Mouse (Mus musculus) frontal cortex, adult 2 months (tissue): ENCODE data around the gene 9130213A22Rik. TPM values are rescaled to one million over a fixed set of nuclear protein-coding genes. Genes with fewer than 3 reads are reported as not detected.

Experiments
- DNase-seq, 2 experiments: peaks; one replicate each; pipeline ENCODE4 v3.0.0; 2022; ENCODE audit warnings: low spot score in 1 of 2; ENCODE audit errors: extremely low spot score in 1 of 2
- polyA plus RNA-seq: library from polyadenylated mRNA; depleted of rRNA; stranded (reverse); fragments of >200 nt; gene quantifications from 2 replicates; pipeline ENCODE4 v1.2.3, GENCODE M21; 2012; rRNA removed

The 9130213A22Rik gene
- polyA plus RNA-seq, 1 experiment, result 1.8 TPM

DNA sequence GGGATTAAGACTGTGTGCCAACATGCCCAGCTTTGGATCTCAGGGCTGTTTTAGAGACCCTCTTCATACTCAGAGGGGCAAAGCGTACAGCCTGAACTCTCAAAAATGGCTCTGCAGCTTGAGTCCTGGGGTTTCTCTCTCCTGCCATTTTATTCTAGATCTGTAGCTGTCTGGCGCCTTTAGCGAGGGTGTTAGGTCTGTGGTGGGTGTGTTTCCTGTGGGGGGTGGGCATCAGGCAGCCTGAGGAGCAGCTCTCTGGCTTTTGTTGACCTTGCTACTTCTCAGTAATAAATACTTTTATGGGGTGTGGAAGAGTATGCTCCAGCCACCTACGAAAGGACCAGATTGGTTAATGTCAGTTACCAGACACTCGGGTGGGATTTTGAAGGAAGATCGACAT lies 44.3 kb downstream of the 9130213A22Rik start:
- DNase-seq, result no peak

DNA sequence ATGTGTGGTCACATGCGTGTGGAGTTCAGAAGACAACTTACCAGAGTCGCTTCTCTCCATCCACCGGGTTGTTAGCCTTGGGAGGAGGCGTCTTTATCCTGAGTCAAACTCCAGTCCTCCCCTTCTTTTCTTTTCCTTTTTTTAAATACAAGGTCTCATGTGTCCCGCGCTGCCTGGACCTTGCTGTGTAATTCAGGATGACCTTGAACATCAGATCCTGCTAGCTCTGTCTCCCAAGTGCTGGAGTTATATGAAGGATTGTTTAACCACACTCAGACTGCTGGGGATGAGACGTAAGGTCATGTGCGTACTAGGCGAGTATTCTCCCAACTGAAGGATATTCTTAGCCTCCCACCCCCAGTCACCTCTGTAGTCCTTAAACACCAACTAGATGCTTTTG lies 45.1 kb downstream of the 9130213A22Rik start:
- DNase-seq, result no peak

DNA sequence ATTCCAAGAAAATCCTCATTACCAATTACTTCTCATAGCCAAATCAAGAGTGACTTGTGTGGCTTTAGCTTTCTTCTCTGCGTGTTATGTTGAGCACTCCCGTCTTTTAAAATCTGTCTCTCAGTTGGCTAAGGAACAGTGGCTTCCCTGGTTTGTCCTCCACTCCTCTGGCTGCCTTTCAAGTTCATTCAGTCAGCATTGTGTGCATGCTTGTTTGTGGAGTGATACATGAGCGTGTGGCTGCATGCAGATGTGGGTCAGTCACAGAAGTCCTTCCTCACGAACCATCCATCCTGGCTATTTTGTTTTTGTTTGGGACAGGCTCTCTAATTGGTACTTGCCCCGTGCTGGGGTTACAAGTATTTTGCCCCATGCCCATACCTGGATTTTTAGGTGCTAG lies 45.8 kb downstream of the 9130213A22Rik start:
- DNase-seq, result peak in 1 of 2 experiments; percentile 15

DNA sequence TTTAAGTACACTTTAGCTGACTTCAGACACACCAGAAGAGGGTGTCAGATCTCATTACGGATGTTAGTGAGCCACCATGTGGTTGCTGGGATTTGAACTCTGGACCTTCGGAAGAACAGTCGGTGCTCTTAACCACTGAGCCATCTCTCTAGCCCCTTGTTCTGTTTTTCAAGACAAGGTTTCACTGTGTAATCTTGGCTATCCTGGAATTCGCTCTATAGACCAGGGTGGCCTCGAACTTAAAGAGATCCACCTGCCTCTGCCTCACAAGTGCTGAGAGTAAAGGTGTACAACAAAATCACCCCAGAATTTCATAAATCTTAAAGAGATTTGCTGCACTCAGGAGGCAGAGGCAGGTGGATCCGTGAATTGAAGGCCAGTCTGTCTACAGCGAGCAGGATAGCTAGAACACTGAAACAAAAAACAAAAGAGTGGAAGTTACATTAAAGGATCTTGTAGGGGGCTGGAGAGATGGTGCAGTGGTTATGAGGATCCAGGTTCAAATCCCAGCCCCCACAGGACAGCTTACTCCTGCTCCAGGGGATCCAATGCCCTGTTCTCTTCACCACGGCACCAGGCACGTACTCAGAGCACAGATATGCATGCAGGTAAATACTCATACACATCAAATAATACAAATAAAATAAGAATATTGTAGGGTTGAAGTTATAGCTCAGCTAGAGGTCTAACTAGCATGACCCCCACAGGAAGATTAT lies 46.5 kb downstream of the 9130213A22Rik start:
- no peak for DNase-seq

DNA sequence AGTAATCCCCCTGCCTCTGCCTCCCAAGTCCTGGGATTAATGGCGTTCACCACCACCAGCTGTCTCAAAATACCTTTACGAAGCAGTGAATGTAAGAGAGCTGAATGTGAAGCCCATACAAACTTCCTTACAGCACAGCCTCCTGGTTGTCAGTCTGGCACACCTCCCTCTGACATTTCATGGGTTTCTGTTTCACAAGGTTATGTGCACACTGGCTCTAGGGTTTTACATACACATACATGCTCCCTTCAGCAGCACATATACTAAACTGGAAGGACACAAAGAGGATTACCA lies 47.7 kb downstream of the 9130213A22Rik start:
- DNase-seq, result no peak

DNA sequence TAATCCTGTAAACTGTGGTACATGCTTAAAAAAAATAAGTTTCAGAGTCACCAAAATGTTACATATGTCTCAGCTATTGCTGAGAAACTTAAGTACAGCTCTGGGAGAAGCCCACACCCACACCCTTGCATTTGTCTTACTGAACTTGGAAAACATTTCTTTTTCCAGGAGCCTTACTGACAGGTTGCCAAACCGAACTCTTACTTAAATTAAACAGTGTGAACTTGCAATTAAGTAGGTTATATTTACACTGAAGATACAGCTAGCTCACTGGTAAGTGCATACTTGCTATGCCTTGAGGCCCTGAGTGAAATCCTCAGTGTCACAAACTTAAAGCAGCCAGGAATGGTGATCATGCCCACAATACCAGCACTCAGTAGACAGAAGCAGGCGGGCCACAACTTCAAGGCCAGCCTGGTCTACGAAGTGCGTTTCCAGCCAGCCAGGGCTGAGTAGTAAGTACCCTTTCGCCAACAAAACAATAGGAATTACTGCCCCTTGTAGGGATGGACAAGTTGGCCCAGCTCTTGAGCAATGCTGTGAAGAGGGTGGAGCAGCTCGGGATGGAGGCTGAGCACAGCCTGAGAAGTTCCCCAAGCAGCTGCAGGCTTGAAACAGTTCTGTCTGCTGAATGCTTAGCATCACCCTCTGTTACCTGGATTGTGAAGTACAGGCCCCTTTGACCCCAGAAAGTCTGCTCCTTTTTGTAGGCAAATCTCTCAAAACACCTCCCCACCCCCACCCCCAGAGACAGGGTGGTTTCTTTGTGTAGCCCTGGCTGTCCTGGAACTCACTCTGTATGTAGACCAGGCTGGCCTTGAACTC lies 48.2 kb downstream of the 9130213A22Rik start:
- peak in 1 of 2 experiments; percentile 58 for DNase-seq

DNA sequence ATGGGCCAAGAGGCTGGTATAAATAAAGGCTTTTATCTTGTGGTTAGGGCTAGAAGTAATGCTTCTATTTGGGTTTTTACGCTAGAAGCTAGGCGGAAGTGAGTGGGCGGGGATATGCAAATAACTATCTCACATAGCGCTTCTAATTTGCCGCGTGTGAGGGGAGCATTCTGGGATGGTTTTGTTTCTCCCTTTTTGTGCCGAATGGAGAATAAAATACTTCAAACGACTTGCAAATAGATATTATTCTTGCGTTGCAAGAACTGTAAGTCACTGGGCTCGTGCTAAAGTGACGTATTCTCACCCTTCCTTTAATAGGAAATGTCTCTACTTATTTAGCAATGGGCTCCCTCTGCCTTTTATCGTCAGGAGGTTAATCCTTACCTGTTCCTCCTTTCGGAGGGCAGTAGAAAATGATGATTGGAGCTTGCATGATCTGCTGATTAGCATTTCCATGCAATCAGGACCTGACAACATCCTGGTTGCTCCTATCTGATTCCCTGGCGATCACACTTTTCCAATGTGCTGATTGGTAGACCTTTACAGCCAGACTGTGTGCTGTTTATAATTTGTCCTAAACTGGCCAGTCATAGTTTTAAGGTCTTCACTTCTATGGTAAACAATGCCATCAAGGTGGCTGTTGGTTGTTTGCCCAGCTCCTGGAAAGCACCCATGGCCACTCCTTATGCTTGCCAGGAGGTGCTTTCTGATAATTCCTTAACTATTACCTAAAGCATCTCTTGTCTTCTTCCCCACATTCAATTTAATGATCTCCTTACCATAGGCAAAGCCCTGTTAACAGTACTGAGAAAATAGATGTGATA lies 49.1 kb downstream of the 9130213A22Rik start:
- peak; percentile 87 to 96 for DNase-seq

DNA sequence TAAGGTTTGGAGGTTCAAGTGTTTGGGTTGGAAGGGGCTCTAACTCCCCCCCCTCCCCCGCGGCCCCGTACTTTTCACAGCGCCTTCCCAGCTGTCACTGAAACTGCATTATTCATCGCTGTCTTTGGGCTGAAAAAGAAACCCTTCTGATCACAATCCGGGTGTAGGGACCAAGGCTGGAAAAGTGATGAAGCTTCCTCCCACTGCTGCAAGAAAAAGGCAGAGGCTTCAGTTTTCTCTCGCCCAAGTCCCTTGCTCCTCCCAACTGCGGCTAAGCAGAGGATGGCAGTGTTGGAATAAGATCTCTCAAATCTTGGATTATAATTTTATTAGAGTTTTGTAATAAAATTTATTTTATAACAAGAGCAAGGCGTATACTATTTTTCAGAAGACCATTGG lies 49.7 kb downstream of the 9130213A22Rik start:
- DNase-seq, result no peak

DNA sequence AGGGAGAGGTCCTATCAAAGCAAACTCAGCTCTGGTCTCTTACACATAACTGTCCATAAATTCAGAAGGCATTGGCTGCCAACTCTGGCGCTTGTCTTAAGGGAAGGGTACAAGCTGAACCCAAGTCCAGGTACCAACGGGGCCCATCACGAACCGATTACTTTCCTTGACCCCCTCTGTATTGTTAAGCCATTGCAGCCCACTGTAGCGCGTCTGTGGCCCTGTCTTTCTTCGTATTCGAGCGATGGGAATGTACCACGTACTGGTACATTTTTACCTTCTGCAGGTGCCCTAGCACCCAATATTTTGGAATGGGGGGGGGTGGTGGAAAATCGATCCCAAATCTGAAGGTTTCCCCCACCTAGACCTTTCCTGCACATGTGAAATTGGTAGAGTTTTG lies 50.2 kb downstream of the 9130213A22Rik start:
- DNase-seq, result no peak

DNA sequence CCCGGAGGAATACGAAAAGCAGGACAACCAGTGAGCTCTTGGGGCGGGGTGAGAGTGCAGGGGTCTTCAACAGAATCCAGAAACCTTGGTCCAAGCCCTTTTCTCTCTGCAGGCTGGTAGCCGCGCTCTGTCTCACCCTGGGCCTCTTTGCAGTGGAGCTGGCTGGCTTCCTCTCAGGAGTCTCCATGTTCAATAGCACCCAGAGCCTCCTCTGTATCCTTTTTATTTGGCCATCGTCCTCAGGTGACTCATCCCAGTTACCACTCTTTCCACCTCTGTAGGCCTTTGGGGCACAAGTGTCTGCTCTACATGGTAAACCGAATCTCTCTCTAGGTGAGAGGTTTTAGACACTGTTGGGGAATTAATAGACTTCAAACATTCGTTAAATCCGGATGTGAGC lies 51.1 kb downstream of the 9130213A22Rik start:
- peak in 1 of 2 experiments; percentile 36 for DNase-seq

DNA sequence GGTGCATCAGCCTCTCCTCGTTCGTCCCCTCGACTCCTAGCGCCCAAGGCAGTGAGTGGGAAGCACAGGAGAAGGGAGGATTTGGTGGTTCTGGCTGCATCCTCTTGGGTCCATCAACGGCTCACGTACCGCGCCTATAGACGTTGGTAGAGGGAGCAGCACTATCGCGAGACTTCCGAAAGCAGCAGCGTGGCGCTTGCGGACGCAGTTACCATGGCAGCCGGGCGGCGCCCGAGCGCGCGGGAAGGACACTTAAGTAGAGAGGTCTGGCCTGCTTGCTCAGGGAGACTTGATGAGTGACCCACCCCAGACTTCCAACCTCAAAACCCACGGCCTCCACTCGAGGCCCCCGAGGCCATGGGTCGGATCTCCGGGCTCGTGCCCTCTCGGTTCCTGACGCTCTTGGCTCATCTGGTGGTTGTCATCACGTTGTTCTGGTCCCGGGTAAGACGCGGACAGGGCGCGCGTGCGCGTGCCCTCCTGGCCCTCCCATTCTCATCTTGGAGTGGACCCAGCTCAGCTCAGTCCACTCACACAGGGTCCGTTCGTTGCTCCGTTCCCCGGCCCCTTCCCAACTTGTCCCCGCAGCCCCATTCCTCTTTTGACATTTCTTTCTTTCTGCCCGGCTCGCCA lies 51.7 kb downstream of the 9130213A22Rik start, which contains the start of gene Tmem107:
Gene Tmem107 (plus strand): TSS at position 217 of the 633 bp plus-strand sequence.
- peak; percentile 93 to 94 for DNase-seq

DNA sequence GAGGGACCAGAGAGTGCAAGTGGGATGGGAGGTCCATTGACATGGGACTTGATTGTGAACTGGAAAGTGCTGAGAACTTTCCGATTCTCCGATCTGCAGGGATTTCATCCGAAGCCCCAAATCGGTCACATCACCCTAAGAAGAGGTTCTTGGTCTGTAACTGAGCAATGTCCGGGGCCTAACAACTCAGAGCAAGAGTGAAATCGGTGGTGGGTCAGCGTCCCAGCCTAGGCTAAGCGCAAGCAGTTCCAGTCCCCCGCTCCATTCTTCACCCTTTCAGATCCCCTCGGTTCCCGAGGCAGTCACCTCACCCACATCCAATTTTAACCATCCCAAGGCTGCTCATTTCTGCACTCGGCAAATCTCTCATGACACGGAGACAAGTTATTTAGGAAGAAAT lies 52.3 kb downstream of the 9130213A22Rik start:
- no peak for DNase-seq

Other genes starting within 250 kb of the 9130213A22Rik start
- gene Rnf222, start 234.0 kb downstream of the 9130213A22Rik start, polyA plus RNA-seq, result 0.02 TPM in 1 of 2 replicates, not detected in the other
- gene Rpl26, start 221.0 kb downstream of the 9130213A22Rik start, polyA plus RNA-seq, result 1,561 and 1,707 TPM in 2 replicates
- gene Odf4, start 195.5 kb downstream of the 9130213A22Rik start, polyA plus RNA-seq, result 0.48 and 0.82 TPM in 2 replicates
- 17.6 and 23.9 TPM in 2 replicates for gene Arhgef15, start 165.1 kb downstream of the 9130213A22Rik start, polyA plus RNA-seq
- 15.3 and 15.5 TPM in 2 replicates for gene Slc25a35, start 154.5 kb downstream of the 9130213A22Rik start, polyA plus RNA-seq
- gene Rangrf, start 147.4 kb downstream of the 9130213A22Rik start, polyA plus RNA-seq, result 26.1 and 26.2 TPM in 2 replicates
- 19.0 and 19.8 TPM in 2 replicates for gene Pfas, start 114.1 kb downstream of the 9130213A22Rik start, polyA plus RNA-seq
- 48.7 and 49.2 TPM in 2 replicates for gene Ctc1, start 106.7 kb downstream of the 9130213A22Rik start, polyA plus RNA-seq
- gene Aurkb, start 76.9 kb downstream of the 9130213A22Rik start, polyA plus RNA-seq, result 0.96 and 1.1 TPM in 2 replicates
- 28.6 and 32.0 TPM in 2 replicates for gene Borcs6, start 62.9 kb downstream of the 9130213A22Rik start, polyA plus RNA-seq
- gene Tmem107, start 51.8 kb downstream of the 9130213A22Rik start, polyA plus RNA-seq, result 22.0 and 23.5 TPM in 2 replicates
- gene Vamp2, start 34.1 kb downstream of the 9130213A22Rik start, polyA plus RNA-seq, result 1,200 and 1,339 TPM in 2 replicates
- gene Per1, start 27.4 kb downstream of the 9130213A22Rik start, polyA plus RNA-seq, result 42.7 and 55.8 TPM in 2 replicates
- 0.78 and 0.86 TPM in 2 replicates for gene Hes7, start 2.2 kb downstream of the 9130213A22Rik start, polyA plus RNA-seq
- gene Aloxe3, start 3.3 kb upstream of the 9130213A22Rik start, polyA plus RNA-seq, result 5.1 and 8.0 TPM in 2 replicates
- gene Alox12b, start 34.4 kb upstream of the 9130213A22Rik start, polyA plus RNA-seq, result 2.0 TPM in 2 replicates
- 1.6 and 1.8 TPM in 2 replicates for gene Alox8, start 75.3 kb upstream of the 9130213A22Rik start, polyA plus RNA-seq
- 0.92 and 1.00 TPM in 2 replicates for gene Gucy2e, start 114.4 kb upstream of the 9130213A22Rik start, polyA plus RNA-seq
- 27.8 and 31.3 TPM in 2 replicates for gene Cntrob, start 201.2 kb upstream of the 9130213A22Rik start, polyA plus RNA-seq
- gene Trappc1, start 201.4 kb upstream of the 9130213A22Rik start, polyA plus RNA-seq, result 73.4 and 85.0 TPM in 2 replicates
- 105 and 109 TPM in 2 replicates for gene Kcnab3, start 203.7 kb upstream of the 9130213A22Rik start, polyA plus RNA-seq
- gene Rnf227, start 217.9 kb upstream of the 9130213A22Rik start, polyA plus RNA-seq, result 130 and 138 TPM in 2 replicates
- 374 and 399 TPM in 2 replicates for gene Chd3, start 246.8 kb upstream of the 9130213A22Rik start, polyA plus RNA-seq